Mouse (Mus musculus): ENCODE measurements at regions not wholly inside any gene's neighbourhood (a gene's known extent, or its start where the extent isn't known, plus 50 kb on each side); places are given as distances from the start of the nearest gene placed in this dataset.

GRCm38 (mm10) chr13:59892340-59892739 lies 69.4 kb upstream of the Tut7 start:
- no peak overlapping the region for H3K4me2 ChIP-seq
- H3K9ac ChIP-seq (ENCODE audit: low read depth, low read length) = no peak overlapping the region
- 53% methylated on average over 9 of the region's 9 CpGs for WGBS
- H3K27ac ChIP-seq (ENCODE audit: low read depth, low read length) = peak overlapping the region; percentile 25; the same call in 1 of the 2 replicates
- H3K36me3 ChIP-seq (ENCODE audit: control insufficient read depth, insufficient read depth, low read length) = no peaks in the 10 kb centered on the region
- DNase-seq (ENCODE audit: low spot score) = no peak
- no peaks in the 10 kb centered on the region for H3K27me3 ChIP-seq (replicated peaks; ENCODE audit: control insufficient read depth, insufficient read depth, low read length)
- H3K4me3 ChIP-seq (ENCODE audit: low read depth, low read length) = no peak overlapping the region
- peaks cover 31% of the 10 kb centered on the region for H3K4me1 ChIP-seq (replicated peaks; ENCODE audit: control insufficient read depth, insufficient read depth, low read length)
- ATAC-seq (replicated peaks; ENCODE audit: low FRiP score) = no peak
- H3K9me3 ChIP-seq (ENCODE audit: control insufficient read depth, low read length) = no peaks in the 10 kb centered on the region

DNA sequence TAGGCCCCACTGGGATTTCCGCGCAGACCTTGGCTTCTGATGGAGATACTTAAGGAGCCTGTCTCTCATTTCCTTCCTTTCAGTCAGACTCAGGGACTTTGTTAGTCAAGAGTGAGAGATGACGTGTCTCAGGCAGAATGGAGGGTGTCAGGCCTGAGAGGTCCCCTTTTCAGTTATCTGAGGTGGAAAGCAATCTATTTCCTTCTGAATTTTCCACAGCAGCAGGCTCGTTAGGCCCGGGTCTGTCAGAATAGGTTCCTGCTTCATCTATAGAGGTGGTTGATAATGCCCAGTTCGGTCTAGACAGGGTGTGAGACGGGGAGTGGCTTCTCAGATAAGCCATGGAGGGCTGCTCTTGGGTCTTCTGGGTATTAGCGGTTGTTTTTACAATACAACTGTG lies 68.8 kb upstream of the Tut7 start:
- H3K9me3 ChIP-seq (ENCODE audit: control insufficient read depth, low read length) = peaks cover 2% of the 10 kb centered on the region
- peaks cover 31% of the 10 kb centered on the region for H3K4me1 ChIP-seq (replicated peaks; ENCODE audit: control insufficient read depth, insufficient read depth, low read length)
- H3K27ac ChIP-seq (ENCODE audit: low read depth, low read length) = peak overlapping the region; percentile 63
- 20% methylated on average over 8 of the region's 8 CpGs for WGBS
- H3K9ac ChIP-seq (ENCODE audit: low read depth, low read length) = no peak overlapping the region
- no peak for DNase-seq (ENCODE audit: low spot score)
- H3K36me3 ChIP-seq (ENCODE audit: control insufficient read depth, insufficient read depth, low read length) = no peaks in the 10 kb centered on the region
- H3K4me3 ChIP-seq (ENCODE audit: low read depth, low read length) = no peak overlapping the region
- no peaks in the 10 kb centered on the region for H3K27me3 ChIP-seq (replicated peaks; ENCODE audit: control insufficient read depth, insufficient read depth, low read length)
- ATAC-seq (replicated peaks; ENCODE audit: low FRiP score) = peak; percentile 85
- peak overlapping the region; percentile 30; the same call in 1 of the 2 replicates for H3K4me2 ChIP-seq

- Histone ChIP-seq H3K9ac (ENCODE audit: low read depth, low read length) (no peak overlapping the region), H3K4me1 (replicated peaks; ENCODE audit: control insufficient read depth, insufficient read depth, low read length) (peaks cover 31% of the 10 kb centered on the region)
- peak; percentile 38 for DNase-seq (ENCODE audit: low spot score)
Measured at GRCm38 (mm10) chr13:59889468-59890117, 66.6 kb upstream of the Tut7 start.

DNA sequence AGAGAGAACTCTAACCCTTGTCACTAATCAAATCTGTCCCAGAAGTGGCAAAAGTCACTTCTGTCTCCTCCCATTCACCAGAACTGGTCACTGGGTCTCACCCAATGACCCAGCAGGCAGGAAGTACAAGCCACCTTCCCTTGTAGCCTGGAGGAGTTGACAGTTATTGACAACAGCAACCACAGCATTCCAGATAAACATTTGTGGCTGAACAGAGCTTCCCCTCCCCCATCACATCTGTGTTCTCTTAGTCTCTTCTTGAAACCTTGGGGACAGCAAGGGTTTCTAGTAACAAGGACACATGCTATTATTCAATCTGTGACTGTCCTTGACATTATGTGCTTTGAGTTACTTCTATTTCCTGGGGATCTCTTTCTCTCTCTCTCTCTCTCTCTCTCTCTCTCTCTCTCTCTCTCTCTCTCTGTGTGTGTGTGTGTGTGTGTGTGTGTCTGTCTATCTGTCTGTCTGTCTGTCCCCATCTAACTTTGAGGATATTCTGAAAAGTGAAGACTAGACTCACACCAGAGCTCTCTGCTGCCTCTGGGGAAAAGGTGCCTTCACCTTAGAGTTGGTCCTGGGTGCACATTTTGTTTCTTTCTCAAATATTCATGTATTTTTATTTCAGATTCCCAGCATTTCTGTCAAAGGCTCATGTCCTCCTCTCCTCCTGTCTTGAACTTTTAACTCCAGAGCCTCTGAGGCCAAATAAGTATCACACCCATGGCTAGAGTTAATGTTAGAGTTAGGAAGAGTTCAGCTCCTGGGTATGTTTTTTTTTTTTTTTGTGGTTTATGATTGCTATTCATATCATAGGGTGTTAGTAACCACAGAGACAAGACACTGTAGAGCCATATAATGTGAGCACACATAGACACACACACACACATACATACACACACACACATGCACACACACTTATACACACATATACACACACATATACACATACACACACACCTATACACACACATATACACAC lies 65.4 kb upstream of the Tut7 start:
- ATAC-seq (replicated peaks; ENCODE audit: low FRiP score) (no peak), DNase-seq (ENCODE audit: low spot score) (no peak)
- Histone ChIP-seq H3K4me3 (ENCODE audit: low read depth, low read length) (no peak overlapping the region), H3K9ac (ENCODE audit: low read depth, low read length) (no peak overlapping the region), H3K36me3 (ENCODE audit: control insufficient read depth, insufficient read depth, low read length) (no peaks in the 10 kb centered on the region), H3K9me3 (ENCODE audit: control insufficient read depth, low read length) (peaks cover 4% of the 10 kb centered on the region), H3K4me2 (no peak overlapping the region), H3K4me1 (replicated peaks; ENCODE audit: control insufficient read depth, insufficient read depth, low read length) (peaks cover 31% of the 10 kb centered on the region), H3K27me3 (replicated peaks; ENCODE audit: control insufficient read depth, insufficient read depth, low read length) (no peaks in the 10 kb centered on the region), H3K27ac (ENCODE audit: low read depth, low read length) (no peak overlapping the region)

More at GRCm38 (mm10) chr13:59889468-59890117, 66.6 kb upstream of the Tut7 start:
- no peak overlapping the region for H3K4me3 ChIP-seq (ENCODE audit: low read depth, low read length)
- H3K9me3 ChIP-seq (ENCODE audit: control insufficient read depth, low read length) = peaks cover 4% of the 10 kb centered on the region
- no peaks in the 10 kb centered on the region for H3K27me3 ChIP-seq (replicated peaks; ENCODE audit: control insufficient read depth, insufficient read depth, low read length)
- WGBS = 19% methylated on average over 10 of the region's 10 CpGs
- H3K4me2 ChIP-seq = no peak overlapping the region
- no peak overlapping the region for H3K27ac ChIP-seq (ENCODE audit: low read depth, low read length)
- no peaks in the 10 kb centered on the region for H3K36me3 ChIP-seq (ENCODE audit: control insufficient read depth, insufficient read depth, low read length)
- peak; percentile 17; the same call in 1 of the 2 replicates for ATAC-seq (replicated peaks; ENCODE audit: low FRiP score)

DNA sequence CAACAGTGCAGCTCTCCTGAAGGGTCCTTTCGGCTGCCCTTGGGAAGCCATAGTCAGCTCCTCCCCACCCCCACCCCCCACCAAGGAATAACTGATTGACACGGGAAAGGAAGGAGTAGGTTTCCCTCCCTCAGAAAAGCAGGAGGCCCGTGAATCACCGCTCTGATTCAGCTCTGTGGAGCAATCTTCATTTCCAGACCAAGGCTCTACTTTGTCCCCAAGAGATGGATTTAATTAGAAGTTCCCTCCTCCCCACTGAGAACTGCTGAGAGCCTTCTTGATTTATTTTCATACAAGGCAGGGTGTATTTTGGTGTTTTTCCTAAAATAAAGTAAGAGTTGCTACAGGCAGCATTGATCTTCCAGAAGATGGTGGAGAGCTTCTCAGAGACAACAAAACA lies 64.4 kb upstream of the Tut7 start:
- H3K9ac ChIP-seq (ENCODE audit: low read depth, low read length) = no peak overlapping the region
- peaks cover 4% of the 10 kb centered on the region for H3K9me3 ChIP-seq (ENCODE audit: control insufficient read depth, low read length)
- WGBS = 68% methylated on average over 4 of the region's 4 CpGs
- DNase-seq (ENCODE audit: low spot score) (no peak), ATAC-seq (replicated peaks; ENCODE audit: low FRiP score) (no peak)
- H3K27ac ChIP-seq (ENCODE audit: low read depth, low read length) = no peak overlapping the region
- no peak overlapping the region for H3K4me2 ChIP-seq
- H3K27me3 ChIP-seq (replicated peaks; ENCODE audit: control insufficient read depth, insufficient read depth, low read length) = no peaks in the 10 kb centered on the region
- H3K4me3 ChIP-seq (ENCODE audit: low read depth, low read length) = no peak overlapping the region
- no peaks in the 10 kb centered on the region for H3K36me3 ChIP-seq (ENCODE audit: control insufficient read depth, insufficient read depth, low read length)
- peaks cover 23% of the 10 kb centered on the region for H3K4me1 ChIP-seq (replicated peaks; ENCODE audit: control insufficient read depth, insufficient read depth, low read length)

- WGBS = 58% methylated on average over 3 of the region's 3 CpGs
- no peak overlapping the region for H3K4me3 ChIP-seq (ENCODE audit: low read depth, low read length)
- peaks cover 4% of the 10 kb centered on the region for H3K9me3 ChIP-seq (ENCODE audit: control insufficient read depth, low read length)
- no peak overlapping the region for H3K4me2 ChIP-seq
- DNase-seq (ENCODE audit: low spot score) = no peak
- no peak for ATAC-seq (replicated peaks; ENCODE audit: low FRiP score)
- no peak overlapping the region for H3K27ac ChIP-seq (ENCODE audit: low read depth, low read length)
- H3K27me3 ChIP-seq (replicated peaks; ENCODE audit: control insufficient read depth, insufficient read depth, low read length) = no peaks in the 10 kb centered on the region
- H3K36me3 ChIP-seq (ENCODE audit: control insufficient read depth, insufficient read depth, low read length) = no peaks in the 10 kb centered on the region
- H3K9ac ChIP-seq (ENCODE audit: low read depth, low read length) = no peak overlapping the region
- H3K4me1 ChIP-seq (replicated peaks; ENCODE audit: control insufficient read depth, insufficient read depth, low read length) = peaks cover 20% of the 10 kb centered on the region
Measured at GRCm38 (mm10) chr13:59886572-59886971, 63.6 kb upstream of the Tut7 start.

DNA sequence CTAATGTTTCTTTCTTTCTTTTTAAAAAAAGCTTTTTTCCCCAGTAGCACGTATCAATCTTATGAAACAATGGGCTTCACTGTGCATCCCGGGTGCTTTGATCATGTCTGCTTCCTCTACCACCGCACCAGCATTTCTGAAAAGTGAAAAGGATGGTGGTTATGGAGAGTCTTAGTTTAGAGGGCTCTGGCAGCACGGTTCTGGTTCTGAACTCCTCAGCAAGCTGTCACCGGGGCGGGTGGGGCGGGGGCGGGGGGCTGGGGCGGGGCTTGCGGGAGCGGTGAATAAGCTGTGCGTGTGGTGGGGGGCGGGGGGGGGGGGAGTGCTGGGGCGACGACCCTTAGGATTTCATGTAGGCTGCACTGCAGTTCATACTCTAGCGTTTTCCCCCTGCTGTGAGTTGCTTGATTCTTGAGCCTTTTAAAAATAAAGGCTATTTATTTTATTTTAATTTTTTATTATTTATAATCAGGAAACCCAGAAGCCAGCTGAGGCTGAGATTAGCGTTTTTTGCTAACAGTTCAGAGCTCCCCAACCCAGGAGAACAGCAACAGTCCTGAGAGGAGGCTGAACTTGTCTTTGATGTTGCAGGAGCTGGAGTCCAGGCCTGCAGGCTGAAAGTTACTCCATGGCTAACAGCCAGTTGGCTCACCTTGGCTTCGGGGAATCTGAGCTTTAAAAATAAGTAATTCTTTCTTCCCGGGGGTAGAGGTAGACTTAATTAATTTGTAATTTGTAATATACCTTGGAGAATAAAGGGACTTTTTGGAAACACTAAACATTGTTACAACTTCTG lies 59.2 kb upstream of the Tut7 start:
- WGBS = 57% methylated on average over 18 of the region's 19 CpGs
- no peak overlapping the region for H3K9ac ChIP-seq (ENCODE audit: low read depth, low read length)
- H3K27me3 ChIP-seq (replicated peaks; ENCODE audit: control insufficient read depth, insufficient read depth, low read length) = no peaks in the 10 kb centered on the region
- H3K27ac ChIP-seq (ENCODE audit: low read depth, low read length) = no peak overlapping the region
- H3K4me2 ChIP-seq = no peak overlapping the region
- H3K36me3 ChIP-seq (ENCODE audit: control insufficient read depth, insufficient read depth, low read length) = no peaks in the 10 kb centered on the region
- H3K4me3 ChIP-seq (ENCODE audit: low read depth, low read length) = no peak overlapping the region
- H3K9me3 ChIP-seq (ENCODE audit: control insufficient read depth, low read length) = peaks cover 4% of the 10 kb centered on the region
- ATAC-seq (replicated peaks; ENCODE audit: low FRiP score) (no peak), DNase-seq (ENCODE audit: low spot score) (no peak)
- H3K4me1 ChIP-seq (replicated peaks; ENCODE audit: control insufficient read depth, insufficient read depth, low read length) = no peaks in the 10 kb centered on the region

GRCm38 (mm10) chr13:59880055-59880454 lies 57.1 kb upstream of the Tut7 start:
- no peak overlapping the region for H3K27ac ChIP-seq (ENCODE audit: low read depth, low read length)
- H3K4me2 ChIP-seq = no peak overlapping the region
- 84% methylated on average over 3 of the region's 3 CpGs for WGBS
- DNase-seq (ENCODE audit: low spot score) (no peak), ATAC-seq (replicated peaks; ENCODE audit: low FRiP score) (no peak)
- H3K9ac ChIP-seq (ENCODE audit: low read depth, low read length) = no peak overlapping the region
- no peak overlapping the region for H3K4me3 ChIP-seq (ENCODE audit: low read depth, low read length)
- no peaks in the 10 kb centered on the region for H3K36me3 ChIP-seq (ENCODE audit: control insufficient read depth, insufficient read depth, low read length)
- H3K9me3 ChIP-seq (ENCODE audit: control insufficient read depth, low read length) = no peaks in the 10 kb centered on the region
- 0 out of 2 replicates have a peak, but pooled peaks cover 2% of the 10 kb centered on the region for H3K4me1 ChIP-seq (replicated peaks; ENCODE audit: control insufficient read depth, insufficient read depth, low read length)
- H3K27me3 ChIP-seq (replicated peaks; ENCODE audit: control insufficient read depth, insufficient read depth, low read length) = no peaks in the 10 kb centered on the region
